Mouse (Mus musculus): Measurements from ENCODE around the gene Hlf.

Hlf gene

DNA sequence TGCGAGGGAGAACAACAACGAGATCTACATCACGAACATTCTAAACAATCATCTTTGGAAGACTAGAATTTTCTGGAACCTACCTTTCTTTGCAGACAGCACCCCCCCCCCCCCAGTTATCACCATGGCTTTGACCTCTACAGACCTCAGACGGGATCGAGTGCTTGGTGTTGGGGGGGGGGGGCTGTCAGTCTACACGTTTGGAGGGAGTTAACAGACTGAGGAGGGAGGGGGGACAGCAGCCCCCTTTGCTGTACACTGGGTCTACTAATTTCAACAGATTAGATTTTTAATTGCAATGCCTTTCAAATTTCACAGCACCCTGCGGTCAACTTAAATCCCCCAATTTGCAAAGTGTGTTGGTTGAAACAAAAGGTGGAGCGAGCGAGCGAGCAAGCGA is 20.3 kb downstream of the Hlf start:
- DNase-seq, result no peak

DNA sequence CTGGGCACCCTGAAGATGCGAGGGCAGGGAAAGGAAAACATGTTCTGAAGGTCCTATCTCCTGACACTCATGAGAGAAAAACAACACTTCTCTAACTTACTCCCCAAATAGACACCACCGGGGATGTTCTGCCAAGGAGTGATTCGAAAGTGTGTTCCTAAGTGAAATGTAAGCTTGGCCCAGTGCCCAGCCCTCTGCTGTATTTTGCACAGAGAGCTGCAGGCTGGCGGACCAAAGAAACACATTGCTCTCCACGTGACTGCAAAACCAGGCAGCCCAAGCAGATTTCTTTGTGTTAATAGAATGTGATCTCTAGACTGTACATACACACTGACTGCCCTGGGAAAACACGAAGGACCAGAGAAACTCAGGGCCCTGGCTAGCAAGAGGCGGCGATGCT is 21.1 kb downstream of the Hlf start:
- DNase-seq, result peak; percentile 71

DNA sequence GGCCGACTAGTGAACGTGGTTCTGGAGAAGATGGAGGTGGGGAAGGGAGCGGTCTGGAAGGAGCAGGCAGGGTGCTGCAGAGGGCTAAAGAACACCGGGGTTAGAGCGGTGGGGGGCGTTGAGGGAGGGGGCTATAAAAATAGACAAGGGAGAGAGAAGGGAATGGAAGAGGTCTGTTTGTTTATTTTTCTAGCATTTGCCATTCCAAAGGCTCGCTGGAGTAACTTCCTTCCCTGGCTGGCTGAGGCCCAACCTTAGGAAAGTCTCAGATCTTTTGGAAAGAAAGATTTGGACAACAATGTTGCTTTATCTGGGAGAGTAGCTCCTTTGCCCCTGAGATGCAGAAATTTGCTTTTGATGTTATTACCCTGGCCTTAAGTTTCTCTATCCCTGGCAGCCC is 21.6 kb downstream of the Hlf start:
- no peak for DNase-seq

DNA sequence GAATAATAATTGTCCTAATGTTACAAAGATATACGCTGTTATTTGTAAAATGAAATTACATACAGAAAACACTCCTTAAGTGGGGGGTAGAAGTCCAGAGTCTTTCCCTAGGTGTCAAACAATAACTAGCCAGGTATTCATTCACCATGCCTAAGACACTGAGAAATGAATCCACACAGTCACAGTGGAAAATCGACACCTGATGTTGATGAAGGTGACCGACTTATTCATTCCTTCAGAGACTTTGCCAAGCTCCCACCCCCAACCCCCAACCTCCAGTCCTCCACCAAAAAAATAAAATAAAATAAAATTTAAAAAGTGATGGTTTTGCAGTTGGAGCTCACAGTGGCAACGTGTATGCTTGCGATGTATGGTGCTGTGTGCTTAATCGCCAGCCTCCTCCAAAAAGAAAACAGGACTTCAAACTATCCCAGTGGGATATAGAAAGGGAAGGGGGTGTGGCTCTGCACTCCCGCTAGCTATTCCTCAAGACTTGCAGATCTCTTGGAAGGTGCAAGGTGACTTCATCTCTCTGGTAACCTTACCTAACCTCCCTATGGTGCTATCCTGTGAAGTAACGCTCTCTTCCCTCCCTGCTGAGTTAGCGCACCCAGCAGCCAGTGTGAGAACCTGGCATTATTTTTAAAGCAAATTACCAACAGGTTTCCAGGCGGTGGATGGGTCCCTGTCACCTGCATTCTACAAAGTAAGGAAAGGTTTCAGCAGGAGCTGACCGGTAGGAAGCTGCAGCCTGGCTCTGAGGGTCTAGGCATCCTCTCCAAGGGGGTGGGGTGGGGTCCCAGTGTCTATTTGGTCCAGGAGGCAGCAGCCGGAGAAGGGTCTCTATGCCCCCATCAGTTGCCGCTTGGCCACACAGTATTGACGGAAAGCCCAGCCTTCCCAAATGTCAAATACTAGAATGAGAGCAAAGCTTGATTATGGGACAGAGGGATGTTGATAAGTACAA is 22.5 kb downstream of the Hlf start:
- DNase-seq, result no peak

DNA sequence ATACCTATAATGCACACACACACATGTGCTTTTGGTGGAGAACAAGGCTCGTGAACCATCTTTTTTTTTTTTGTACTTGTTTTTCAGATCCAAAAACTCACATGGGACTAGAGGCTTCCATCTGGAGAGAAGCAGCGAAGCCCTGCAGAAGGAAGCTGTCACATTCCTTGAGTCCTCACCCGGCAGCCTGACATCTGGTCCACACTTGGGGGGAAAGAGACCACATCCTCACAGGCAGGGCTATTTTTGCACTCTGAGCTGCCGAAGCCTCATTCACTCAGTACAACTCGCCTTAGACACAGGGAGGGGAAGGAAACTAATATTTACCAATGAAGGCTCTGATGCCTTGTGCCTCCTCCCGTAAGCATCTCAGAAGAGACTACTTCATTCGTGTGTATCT is 25.8 kb downstream of the Hlf start:
- DNase-seq, result no peak

DNA sequence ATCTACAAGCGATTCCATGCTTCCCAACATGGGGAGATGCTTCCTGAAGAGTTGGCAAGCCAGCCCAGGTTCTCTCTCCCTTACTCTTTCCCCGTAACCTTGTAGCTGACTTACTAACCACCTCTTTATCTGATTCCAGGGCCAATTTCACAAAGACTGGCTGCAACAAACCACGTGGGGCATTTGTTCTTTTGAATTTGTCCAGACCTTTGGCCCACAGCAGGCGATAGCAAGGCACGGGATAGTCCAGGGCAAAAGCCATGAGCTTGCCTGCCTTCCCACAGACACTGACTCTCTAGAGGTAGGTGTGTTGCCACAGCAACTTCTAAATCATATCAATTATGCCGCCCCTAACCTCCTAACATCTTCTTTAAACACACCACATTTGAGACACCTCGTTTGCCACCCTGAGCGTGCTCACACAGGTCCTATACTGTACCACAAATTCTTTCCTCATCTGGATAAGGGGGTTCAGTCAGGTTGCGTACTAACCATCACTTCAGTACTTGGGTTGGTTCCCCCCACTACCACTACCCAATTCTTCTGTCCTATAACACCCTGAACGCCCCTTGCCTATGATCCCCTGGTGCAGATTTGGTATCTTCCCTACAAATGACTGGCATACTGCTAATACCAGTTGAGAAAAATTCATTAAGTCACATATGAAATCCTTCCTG is 26.7 kb downstream of the Hlf start:
- peak; percentile 33 for DNase-seq

DNA sequence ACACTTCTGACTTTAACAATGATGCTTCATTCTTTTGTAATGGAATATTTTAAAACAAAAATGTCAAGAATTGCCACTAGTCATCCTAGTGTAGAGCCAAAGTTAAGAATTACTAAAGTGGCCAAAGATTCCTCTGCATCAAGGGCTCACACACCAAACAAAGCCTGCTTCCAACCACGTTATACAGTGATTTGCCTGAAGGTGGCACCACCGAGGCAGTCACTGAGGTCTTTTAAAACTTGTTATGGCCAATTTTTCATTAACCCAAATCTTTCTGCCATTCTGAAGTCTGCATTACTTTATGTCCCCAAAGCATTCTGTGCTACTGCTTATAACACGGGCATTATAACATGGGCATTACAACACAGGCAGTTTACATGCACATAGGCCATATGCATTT is 27.3 kb downstream of the Hlf start:
- DNase-seq, result peak; percentile 22

DNA sequence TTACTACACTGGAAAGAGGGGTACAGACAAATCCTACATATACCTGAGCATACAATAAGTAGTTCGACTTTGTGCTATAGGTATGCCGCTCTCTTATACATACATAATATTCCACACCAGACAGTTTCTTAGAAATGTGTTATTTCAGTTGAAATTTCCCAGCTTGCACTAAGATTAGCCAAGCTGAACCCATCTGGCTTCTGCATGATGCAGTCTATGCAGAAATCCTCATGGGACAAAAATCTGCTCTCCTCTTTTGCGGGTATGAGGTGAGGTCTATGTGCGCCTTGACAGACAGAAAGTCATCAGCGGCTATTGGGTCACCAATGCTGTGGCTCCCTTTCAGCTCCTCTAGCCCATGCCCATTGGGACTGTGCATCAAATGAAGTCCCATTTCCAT is 30.2 kb downstream of the Hlf start:
- DNase-seq, result no peak

DNA sequence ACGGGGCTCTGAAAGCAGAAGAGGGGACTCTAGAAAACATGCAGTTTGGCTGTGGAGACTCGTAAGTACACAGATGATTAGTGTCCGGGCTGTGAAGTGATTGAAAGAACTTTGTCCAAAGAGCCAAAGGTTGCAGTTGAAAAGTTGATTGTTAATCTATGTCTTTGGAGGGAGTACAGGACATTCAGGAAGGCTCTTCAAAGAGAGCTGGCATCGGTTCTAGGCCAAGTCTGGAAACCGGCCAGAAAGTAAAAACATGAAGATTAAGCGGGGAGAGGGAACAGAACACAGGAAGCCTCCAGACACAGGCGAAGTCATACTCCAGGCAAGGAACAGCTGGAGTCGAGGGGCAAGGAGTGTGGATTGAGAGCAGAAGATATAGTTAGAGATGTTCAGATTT is 32.6 kb downstream of the Hlf start:
- DNase-seq, result no peak

DNA sequence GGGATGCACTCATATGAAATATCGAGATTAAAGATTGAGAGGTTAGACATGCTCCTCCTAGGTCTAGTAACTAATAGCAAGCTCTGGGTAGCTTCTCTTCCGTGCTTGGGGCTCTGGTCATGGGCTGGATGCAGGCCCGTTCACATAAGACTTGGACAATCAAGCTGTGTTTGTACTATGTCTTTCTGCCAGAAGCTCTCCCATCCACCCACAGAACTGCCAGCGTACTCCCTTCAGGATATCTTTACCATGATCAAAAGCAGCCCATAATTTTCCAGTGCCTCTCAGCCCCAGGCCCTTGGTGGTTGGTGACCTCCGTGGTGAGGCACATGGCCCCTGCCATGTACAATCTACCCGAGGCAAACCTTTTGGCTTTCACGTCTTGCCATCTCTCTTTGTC is 33.3 kb downstream of the Hlf start:
- no peak for DNase-seq

DNA sequence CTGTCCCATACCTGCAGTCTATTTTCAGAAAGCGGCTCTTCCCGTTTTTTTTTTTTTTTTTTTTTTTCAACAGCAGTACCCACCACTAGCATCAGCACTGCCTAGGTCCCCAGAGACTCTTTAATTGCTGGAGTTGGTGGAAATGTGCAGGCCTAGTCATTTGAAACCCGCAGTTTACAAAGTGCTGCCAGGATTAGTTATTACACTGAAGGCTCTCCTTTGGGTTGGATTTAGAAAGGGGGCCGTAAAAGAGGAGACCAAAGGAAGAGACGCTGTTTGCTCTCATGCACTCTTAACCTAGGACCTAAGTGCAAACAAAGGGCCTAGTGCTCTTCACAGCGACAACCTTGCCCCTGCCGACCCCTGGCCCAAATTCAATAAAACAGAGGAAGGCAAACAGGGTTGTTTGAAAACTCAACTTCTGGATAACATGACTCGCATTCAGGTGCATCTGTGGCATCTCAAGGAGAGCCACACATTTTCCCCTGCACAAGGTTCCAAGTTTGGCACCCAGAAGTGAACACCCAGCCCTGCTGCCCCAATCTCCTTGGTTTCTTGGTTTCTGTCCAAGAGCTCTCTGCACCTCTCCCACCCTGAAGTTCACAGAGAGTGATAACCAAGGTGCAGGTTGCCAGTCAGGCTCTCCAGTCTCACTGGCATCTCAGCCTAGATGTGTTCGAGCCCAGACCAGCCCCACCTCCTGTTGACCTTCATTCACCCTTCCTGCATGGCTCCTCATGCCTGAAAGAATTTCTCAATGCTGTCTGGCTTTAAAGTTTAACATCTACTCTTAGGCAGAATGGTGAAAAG is 34.0 kb downstream of the Hlf start:
- DNase-seq, result peak; percentile 20

DNA sequence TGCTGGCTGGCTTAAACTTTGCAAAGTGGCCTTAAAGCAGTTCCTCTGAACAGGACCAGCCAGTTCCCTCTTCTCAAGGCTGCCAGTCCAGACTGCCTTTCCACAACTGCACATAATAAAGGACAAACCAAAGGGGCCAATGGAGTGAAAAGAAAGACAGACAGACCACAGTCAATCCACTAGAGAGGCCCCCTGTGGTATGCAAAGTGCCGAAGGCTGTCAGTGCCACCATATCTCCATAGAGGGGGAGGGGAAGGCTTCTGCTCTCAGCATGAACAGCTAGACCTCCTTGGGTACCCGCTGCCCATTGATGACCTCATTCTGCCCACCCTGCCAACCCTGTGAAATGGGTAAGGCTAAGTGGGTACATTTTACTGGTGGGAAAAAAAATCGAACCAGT is 34.7 kb downstream of the Hlf start:
- no peak for DNase-seq

DNA sequence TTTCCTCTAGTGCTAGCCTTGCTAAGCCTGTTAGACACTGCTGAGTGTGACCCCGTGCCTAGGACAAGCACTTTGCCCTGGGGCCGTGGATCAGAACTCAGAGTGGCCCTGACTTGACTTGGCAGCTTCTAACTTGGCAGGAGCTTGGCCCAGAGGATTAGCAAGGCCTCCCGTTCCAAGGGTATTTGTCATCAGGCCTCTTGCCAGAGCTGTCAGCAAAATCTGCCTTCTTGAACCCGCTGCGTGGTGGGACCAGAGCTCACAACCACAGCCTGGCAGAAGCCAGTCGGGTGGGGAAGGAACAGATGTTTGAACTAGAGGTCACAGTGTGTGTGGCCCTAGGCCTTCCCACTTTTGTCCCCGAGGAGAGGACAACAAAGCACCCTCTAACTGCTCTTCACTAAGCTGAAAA is 35.4 kb downstream of the Hlf start:
- no peak for DNase-seq

DNA sequence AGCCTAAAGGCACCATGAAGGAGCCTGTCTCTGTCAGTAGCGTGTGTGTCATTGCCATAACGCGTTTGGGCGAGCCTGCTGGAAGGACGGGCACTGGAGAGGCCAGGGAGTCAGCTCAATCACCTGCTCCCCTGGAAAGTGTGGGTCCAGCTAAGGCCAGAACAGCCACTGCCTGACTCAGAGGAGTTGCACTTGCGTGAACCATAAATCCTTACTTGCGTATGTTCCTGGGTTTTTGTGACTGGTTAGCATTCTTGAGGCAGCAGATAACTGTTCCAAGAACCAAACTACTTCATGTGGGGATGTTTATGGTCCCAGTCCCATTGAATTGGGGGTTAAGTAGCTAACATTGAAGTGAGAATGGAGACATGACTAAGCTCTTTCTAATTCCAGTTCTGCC is 38.0 kb downstream of the Hlf start:
- no peak for DNase-seq

DNA sequence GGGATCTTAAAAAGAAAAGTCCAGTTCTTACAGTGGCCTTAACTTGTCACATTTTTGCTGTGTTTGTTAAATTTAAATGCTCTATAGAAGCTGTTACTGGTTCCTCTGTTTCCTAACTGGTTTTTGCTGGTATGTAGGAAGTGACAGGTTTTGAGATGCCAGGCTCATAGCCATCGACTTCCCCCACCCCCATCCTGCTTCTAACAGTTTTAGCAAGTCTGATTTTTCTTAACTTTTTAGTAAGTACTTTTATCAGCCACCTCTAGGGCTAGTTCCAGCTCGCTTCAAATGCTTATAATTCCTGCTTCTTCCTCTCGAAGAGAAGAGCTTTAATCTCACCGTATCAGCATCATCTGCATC is 40.6 kb downstream of the Hlf start:
- DNase-seq, result no peak

DNA sequence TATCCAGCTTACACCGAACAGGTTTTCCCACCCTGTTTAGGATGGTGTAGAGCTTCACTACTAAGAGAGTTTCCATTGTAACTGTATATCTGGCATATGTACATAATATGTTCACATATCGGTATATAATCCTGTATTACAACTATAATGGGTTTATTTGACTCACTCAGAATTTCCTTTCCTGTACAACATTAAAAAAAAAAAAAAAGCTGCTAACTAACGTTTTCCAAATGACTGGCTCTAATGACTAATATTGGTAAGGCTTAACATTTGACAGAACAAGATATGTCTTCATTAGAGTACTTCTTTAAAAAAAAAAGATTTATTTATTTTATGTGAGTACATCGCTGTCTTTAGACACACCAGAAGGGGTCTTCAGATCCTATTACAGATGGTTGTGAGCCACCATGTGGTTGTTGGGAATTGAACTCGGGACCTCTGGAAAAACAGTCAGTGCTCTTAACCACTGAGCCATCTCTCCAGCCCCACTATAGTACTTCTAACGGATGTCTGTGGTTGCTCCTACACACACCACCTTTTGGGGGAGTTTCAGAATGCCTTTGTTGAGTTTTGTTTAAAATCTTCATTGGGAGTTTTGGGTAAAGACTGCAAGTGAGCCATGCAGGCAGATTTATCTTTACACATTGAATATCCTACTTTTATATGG is 41.1 kb downstream of the Hlf start:
- DNase-seq, result no peak

DNA sequence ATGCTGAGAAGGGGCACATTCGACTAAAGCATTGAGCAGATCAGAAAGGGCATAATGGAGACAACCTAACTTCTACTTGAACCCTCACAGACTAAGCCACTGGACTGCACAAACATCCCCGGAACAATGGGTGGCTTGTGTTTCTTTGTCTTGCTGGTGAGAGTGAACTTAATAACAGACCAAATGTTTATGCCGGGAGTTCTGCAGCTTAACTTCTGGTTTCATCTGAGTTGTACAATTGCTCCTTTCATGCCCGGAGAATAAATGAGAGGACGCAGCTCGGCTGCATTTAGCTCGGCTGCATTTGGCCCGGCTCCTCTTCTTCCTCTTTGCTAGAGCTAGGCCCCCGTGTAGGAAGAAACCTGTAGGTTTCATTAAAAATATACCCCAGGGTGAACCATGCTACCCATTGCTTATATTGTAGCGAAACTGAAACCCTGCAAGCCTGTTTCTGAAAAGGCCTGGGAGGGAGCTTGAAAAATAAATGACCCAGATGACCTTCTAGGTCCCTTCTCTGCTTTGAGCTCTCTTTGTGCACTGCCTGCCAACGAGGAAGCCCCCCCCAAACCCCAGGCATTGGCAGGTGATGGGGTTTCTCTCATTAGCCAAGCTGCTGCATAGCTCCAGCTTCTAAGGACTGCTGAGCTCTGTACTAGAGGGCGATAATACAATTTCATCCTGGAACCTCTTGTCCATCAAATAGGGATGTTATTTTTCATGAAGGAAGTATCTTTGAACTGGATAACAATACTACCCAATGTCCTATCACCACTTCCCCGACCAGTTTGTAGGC is 42.8 kb downstream of the Hlf start:
- DNase-seq, result no peak

DNA sequence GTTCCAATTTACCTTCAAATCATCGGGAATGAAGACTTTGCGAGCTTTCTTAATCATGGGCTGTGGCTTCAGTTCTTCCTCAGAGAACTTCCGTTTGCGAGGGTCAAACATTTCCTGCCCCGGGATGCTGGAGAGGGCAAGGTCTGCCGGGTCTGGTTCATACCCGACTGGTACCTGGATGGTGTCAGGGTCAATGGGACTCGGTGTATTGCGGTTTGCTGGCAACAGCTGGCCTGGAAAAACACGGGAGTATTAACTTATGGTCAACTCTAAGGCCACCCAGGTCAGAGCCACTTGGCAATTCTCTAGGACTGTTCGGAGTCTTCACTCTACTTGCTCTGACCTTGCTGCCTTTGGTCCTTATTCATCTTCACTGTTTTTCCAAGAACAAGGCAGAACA is 44.9 kb downstream of the Hlf start:
- no peak for DNase-seq

DNA sequence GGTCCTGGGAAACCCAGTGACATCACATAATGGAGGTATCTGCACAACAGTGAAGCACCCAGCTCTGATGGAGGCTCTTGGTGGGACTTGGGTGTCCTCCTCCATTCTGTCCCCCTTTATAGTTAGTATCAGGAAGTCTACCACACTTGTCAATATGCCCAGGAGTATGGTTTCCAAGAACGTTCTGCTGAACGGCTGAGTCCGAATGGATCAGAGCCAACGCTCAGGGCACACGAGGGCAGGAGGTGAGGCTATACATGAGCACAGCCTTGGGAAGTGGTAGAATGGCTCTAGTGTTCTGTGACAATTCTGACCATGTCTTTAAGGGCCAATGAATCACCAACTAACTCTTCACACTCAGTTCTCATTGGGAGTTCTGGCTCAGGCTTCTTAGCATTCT is 47.8 kb downstream of the Hlf start:
- no peak for DNase-seq

DNA sequence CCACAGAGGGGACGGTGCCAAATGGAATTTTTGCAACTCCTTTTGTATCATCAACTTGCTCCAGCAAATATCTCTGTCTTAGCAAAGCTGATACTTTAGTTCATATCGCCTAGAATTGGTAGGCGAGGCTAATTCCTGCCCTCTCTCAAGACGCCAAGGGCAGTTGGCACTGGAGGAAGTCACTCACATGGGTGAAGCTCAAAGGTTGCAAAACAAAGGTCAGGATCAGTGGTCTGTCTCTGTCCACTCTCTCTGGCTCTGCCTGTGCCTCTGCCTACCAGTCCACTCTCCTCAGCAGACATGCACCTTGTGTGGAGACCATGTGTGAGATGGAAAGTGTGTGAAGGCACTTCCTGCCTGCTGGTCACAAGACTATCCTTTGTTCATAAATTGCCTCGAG is 48.4 kb downstream of the Hlf start:
- DNase-seq, result no peak

DNA sequence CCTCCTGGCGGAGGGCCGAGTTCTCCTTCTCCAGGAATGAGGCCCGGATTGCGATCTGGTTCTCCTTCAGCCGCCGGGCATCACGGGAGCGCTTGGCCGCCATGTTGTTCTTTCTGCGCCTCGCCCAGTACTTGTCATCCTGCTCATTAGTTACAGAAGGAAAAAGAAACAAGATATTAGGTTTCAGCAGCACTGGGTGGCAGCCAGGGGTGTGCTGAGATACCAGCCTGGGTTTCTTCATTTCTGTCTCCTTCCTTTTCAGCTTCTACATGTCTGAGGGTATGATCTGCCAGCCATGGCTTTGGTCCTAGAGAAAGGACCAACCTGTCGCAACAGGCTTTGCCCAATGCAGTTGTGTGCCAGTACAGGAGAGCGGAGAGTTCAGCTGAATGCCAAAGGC is 49.9 kb downstream of the Hlf start:
- no peak for DNase-seq

DNA sequence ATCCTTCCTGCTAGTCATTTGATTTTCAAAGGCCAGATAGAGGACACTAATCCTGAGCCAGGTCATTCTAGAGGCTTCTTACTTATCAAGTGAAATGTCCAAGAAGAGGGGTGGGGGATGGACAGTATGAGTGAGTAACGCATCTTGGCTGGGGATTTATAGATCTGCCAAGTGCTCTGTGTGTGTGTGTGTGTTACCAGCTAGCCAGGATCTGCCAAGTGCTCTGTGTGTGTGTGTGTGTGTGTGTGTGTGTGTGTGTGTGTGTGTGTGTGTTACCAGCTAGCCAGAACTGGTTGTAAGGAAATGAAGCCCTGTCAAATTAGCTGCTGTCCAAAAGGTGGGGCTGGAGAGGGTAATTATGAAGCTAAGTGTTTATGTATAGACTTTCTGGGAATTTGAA is 55.9 kb downstream of the Hlf start:
- DNase-seq, result no peak
